Mouse (Mus musculus) thymus, postnatal 14 days (tissue): ENCODE results near the gene Tbx15.
"Not testable (repeated sequence)": the region's sequence is repeated elsewhere in the genome, so short reads cannot be mapped to it uniquely, and the experiment has no call there.

Experiments
- DNase-seq: peaks from one replicate; pipeline ENCODE4 v3.0.0; 2021

The Tbx15 gene

GRCm38 (mm10) chr3:99279718-99280117 lies 39.5 kb downstream of the Tbx15 start:
- DNase-seq, result no peak

GRCm38 (mm10) chr3:99281453-99281852 lies 41.3 kb downstream of the Tbx15 start:
- no peak for DNase-seq

GRCm38 (mm10) chr3:99288302-99288701 lies 48.1 kb downstream of the Tbx15 start:
- peak; percentile 22 for DNase-seq

- DNase-seq, result no peak
These were observed 50.0 kb downstream of the Tbx15 start for GRCm38 (mm10) chr3:99290064-99290702.

GRCm38 (mm10) chr3:99290878-99291277 lies 50.7 kb downstream of the Tbx15 start:
- DNase-seq, result no peak

- DNase-seq, result no peak
These were observed 51.2 kb downstream of the Tbx15 start for GRCm38 (mm10) chr3:99291386-99291785.

- DNase-seq, result no peak
These were observed 52.4 kb downstream of the Tbx15 start for GRCm38 (mm10) chr3:99292531-99292931.

- not testable (repeated sequence) for DNase-seq
These were observed 54.0 kb downstream of the Tbx15 start for GRCm38 (mm10) chr3:99294209-99294608.

GRCm38 (mm10) chr3:99295301-99295700 lies 55.1 kb downstream of the Tbx15 start:
- DNase-seq, result no peak

- DNase-seq, result no peak
These were observed 56.0 kb downstream of the Tbx15 start for GRCm38 (mm10) chr3:99296186-99296585.

GRCm38 (mm10) chr3:99300846-99301245 lies 60.7 kb downstream of the Tbx15 start:
- no peak for DNase-seq

GRCm38 (mm10) chr3:99310877-99311276 lies 70.7 kb downstream of the Tbx15 start:
- DNase-seq, result no peak

- no peak for DNase-seq
These were observed 71.9 kb downstream of the Tbx15 start for GRCm38 (mm10) chr3:99311943-99312635.

- no peak for DNase-seq
These were observed 82.2 kb downstream of the Tbx15 start for GRCm38 (mm10) chr3:99322345-99322744.

GRCm38 (mm10) chr3:99329316-99329715 lies 89.1 kb downstream of the Tbx15 start:
- DNase-seq, result no peak

GRCm38 (mm10) chr3:99331086-99331485 lies 90.9 kb downstream of the Tbx15 start:
- no peak for DNase-seq

GRCm38 (mm10) chr3:99336866-99337265 lies 96.7 kb downstream of the Tbx15 start:
- no peak for DNase-seq

GRCm38 (mm10) chr3:99338756-99339155 lies 98.6 kb downstream of the Tbx15 start:
- no peak for DNase-seq

GRCm38 (mm10) chr3:99340021-99340420 lies 99.8 kb downstream of the Tbx15 start:
- no peak for DNase-seq

GRCm38 (mm10) chr3:99379616-99380250 lies 139.6 kb downstream of the Tbx15 start:
- DNase-seq, result no peak

GRCm38 (mm10) chr3:99387127-99387526 lies 146.9 kb downstream of the Tbx15 start:
- DNase-seq, result no peak
